Mouse (Mus musculus): ENCODE data around the gene Gmps. TPM values are rescaled to one million over a fixed set of nuclear protein-coding genes. Genes with fewer than 3 reads are reported as not detected.

Gene Gmps
- 10 to 100 TPM; 42.0 to 52.1 (median 46.1) TPM for total RNA-seq (2022)

DNA sequence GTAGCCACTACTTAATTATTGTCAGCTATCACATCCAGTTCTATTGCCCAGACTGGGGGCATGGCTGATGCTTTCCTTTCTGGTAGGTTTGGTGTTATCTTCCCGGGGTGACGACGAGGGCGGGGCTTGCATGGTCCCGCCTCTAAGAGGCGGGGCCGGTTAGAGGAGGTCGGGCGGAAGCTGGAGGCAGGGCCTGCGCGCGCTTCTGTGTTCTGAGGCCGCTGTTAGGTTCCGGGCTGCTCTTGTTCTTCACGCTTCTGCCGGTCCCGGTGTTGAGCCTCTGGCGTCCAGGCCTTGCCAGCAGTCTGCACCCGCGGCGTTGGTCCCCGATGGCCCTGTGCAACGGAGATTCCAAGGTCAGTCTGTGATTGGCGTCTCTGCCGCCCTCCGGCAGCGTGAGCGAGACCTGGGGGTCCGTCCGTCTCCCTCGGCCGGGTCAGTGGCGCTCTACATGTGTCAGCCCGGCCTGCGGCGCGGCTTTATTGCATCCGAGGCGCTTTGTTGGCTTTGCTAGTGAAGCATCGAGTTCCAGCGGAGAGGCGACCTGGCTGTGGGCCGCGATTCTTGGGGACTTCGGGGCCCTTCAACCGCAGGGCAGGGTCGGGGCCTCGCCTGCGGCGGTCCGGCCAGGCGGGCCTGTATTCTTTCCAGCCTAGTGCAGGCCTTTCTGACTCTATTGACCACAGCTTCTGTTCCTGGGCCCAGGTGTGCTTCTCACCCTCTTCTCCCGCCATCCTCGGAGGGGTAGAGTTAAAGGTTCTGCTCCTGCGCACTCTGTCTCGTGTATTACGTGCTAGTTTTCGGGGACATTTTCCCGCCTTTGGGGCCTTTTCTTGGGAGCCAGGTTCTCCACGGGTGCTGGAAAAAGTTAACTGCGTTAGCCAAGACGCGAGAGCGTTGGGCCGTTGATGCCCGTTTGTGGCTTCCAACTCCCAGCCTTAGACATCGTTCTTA is at the start of gene Gmps:
Gene Gmps (plus strand): TSS at position 152 of the 954 bp plus-strand sequence.
- peak; percentile 85 to 90 for DNase-seq (ENCODE audit: low spot score in 2 of 2)

DNA sequence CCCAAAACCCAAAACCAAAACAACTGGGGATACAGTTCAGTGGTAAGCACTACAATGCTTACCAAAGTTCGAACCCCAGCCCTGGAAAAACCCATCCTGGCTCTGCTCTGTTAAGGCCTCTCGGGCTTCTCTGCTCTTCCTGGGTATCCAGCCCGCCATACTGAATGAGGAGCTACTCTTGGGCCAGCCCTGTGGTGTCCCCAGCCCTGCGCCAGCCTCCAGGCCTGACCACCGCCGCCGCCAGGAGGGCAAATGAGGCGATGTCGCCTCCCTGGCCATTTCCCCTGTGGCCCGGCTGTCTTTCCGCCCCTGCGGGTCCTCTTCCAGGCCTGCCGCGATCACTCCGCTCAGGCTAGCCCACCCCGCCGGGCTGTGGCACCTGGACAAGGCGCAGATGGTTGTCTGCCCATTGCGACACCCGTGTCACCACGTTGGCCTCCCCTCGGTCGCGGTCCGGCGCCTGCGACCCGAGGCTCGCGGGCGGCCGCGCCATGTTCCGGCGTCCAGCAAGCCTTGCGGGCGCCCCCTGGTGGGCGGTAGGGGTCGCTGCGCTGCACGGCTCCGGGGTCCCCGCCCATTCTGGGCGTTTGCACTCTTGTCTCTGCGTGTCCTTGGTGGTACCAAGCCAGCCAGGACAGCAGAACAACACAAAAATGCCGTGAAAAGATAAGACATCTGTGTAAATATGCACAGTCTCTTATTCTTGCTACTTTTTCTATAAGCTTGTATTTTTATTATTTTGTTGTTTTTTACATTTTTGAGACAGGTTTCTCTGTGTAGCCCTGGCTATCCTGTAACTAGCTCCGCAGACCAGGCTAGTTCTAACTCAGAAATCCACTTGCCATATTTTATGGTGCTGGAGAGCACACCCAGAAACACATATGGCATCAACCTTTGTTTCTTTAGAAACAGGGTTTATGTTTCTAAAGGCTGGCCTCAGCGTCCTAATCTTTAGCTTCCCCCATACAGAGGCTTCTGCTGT is 46.7 kb upstream of the Gmps start, which contains the start of gene E130311K13Rik:
Gene E130311K13Rik (minus strand): TSS at position 595 of the 982 bp plus-strand sequence.
- peak; percentile 76 to 78 for DNase-seq (ENCODE audit: low spot score in 2 of 2)

DNA sequence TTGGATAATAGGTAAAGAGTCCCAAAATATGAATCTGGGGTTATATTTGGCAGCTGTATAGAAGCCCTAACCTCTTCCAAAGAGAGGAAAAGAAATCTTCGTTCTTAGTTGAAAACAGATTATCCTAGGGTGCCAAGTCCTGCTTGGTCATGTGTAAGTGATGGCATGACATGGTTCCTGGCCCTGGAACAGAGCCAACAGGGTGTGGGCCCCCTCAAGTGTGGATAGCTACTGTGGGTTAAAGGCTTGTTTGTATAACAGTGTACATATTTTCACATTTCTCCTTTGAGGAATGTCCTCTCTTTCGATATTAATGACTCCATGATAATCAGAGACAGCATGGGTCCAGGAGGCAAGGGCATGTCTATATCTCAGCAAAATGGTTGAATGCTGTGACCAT is 37.0 kb upstream of the Gmps start:
- no peak for DNase-seq (ENCODE audit: low spot score in 2 of 2)

DNA sequence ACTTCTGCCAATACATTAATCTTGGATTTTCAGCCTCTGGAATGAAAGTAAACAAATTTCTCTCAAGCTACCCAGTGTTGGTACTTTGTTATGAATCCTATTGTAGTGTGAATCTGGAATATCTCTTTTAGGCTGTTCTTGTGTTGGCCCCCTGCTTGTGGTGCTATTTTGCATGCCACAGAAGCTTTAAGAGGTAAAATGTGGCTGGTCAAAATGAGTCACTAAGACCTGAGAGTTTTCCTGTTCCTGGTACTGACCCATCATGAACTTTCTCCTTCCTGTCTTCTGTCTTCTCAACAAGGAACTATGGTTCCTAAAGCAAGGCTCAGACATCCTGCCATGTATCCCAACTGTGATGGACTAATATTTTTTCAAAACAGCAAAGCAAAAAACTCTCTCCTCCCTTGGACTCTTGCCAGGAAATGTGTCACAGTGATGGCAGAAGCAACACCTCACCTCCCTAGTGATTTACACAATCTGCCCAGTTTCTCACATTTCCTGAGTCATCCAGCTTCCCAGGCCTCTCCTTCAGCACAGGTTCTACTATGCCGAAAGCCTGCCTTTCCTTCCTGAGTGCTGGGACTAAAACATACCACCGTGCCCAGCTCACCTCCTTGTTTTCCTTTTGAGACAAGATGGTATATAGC is 34.6 kb upstream of the Gmps start:
- DNase-seq (ENCODE audit: low spot score in 2 of 2), result peak in 1 of 2 experiments; percentile 65

DNA sequence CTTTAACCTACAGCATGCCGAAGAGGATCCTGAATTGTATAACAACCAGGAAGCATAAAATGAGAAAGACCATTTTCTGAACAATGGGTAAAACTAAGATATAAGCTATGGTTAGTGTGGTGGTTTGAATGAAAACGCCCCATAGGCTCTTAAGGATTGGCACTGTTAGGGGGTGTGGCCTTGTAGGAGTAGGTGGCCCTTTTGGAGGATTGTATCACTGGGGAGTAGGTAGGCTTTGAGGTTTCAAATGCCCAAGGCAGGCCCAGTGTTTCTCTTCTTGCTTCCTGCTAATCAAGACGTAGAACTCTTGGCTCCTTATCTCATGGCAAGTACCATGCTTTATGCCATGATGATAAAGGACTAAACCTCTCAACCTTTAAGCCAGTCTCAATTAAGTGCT is 26.1 kb upstream of the Gmps start:
- no peak for DNase-seq (ENCODE audit: low spot score in 2 of 2)

DNA sequence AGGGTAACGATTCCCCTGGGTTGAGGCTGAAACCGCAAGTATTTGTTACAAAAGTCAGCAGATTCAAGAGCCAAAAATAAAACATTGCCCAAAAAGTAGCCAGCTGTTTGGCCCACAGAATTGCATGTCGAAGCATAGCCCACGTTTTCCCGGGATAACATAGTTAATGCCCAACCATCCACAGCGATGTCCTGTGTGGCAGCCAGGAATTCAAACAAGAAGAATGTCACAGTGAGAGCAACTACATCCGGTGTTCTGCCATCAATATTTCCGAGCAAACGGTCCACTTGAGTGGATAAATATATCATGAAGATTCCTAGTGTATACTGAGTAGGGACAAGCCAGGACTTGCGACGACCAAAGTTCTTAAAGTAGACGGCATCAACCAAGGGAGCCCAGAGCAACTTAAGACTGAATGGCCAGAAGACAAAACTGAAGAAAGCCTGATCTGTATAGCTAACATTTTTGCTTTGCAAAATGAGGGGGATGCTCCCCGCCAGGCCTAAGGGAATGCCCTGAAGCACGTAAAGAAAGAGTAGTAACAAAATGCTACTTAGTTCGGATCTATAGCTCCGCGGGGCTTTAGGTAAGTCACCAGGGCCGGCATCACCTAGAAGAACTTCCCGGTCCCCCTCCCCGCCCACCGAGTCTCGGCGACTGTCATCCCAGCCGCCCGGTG is 12.3 kb upstream of the Gmps start:
- DNase-seq (ENCODE audit: low spot score in 2 of 2), result no peak

DNA sequence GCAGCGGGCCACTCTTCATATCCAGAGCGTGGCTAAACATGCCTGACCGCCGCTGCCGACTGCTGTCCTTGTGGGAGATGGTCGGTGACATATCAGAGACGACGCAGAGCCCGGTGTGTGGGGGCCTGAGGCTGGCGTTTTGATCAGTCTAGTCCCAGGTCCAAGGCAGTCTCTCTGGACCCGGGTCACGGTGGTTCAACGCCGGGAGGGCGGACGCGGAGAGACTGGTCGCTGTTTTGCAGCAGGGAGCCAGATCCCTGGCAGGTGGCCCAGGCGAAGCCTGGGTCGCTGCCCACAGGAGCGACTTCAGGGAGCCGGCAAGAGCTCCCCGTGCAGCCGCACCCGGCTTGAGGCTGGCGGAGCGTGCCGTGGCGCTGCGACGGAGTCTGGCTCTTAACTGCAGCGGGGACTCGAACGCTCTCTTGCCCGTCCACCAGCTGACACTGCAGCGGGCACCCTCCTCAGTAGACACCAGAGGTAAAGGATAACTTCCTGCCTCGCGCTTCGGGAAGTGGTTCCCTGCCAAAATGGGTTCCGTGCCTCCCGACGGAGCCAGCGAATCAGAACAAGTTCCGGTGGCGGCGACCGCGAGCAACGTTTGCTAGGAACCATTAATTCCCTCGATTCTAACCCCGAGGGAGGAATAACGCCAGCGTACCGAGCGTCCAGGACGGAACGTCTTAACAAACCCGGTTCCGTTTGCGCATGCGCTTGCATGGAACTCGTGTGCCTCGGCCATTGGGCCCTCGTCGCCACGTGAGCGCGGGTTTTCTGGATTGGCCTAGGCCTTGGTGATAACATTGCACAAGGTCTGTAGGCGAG is 11.6 kb upstream of the Gmps start, which contains the start of gene Slc33a1:
Gene Slc33a1 (minus strand): TSS at position 669 of the 822 bp plus-strand sequence.
- peak; percentile 98 to 99 for DNase-seq (ENCODE audit: low spot score in 2 of 2)

DNA sequence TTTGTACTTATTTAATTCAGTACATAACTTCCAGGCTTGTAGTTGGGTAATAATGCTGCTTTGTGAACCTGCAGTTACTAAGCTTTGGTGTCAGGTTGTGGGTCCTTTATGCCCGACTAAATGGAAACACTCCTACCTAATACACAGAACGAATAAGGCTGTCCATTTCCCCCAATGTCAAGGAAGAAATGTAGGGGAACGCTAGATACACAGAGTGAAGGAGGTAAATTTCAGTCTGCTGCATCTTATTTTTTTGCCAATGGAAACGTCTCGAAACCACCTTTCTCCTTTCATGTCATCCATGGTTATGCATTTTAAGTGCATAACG is 11.0 kb upstream of the Gmps start:
- DNase-seq (ENCODE audit: low spot score in 2 of 2), result no peak

DNA sequence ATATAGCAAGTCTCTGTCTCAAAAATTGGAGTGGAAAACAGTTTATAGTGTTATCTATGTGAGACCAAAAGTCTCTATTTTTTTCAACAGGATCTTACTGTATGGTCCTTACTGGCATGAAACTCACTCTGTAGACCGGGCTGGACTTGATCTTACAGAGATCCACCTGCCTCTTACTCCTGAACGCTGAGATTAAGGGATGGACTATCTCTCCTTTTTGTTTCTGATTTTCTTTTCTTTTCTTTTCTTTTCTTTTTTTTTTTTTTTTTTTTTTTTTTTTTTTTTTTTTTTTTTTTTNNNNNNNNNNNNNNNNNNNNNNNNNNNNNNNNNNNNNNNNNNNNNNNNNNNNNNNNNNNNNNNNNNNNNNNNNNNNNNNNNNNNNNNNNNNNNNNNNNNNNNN is 10.0 kb upstream of the Gmps start:
- no peak for DNase-seq (ENCODE audit: low spot score in 2 of 2)

DNA sequence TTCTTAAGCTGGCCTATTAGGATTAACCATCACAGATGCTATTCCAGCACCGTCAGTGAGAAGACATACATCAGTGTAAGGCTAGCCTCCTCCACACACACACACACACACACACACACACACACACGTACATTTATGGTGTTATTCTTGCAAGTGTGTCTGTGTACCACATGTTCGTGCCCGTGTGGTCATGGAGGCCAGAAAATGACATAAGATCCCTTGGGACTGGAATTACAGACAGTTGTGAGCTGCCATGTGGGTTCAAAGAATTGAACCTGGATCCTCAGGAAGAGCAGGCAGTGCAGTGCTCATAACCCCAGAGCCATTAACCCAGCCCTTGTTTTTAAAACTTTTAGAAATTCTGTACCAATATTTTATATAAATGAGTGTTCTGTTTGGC is 2.0 kb downstream of the Gmps start:
- no peak for DNase-seq (ENCODE audit: low spot score in 2 of 2)

DNA sequence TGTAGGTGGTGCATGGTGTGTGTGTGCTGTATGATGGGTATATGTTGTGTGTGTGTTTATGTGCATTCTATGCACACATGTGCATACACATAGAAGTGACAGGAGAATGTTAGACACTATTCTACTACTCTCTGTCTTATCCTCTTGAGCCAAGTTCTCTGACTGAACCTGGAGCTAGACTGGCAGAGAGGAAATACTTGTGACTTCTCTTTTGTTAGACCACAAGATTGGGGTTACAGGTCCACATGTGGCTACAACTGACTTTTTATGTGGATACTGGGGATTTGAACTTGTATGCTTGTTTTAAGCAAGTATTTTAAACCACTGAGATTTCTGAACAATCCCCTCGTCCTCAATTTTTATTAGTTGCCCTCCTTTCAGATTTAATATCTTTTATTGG is 10.8 kb downstream of the Gmps start:
- DNase-seq (ENCODE audit: low spot score in 2 of 2), result no peak

DNA sequence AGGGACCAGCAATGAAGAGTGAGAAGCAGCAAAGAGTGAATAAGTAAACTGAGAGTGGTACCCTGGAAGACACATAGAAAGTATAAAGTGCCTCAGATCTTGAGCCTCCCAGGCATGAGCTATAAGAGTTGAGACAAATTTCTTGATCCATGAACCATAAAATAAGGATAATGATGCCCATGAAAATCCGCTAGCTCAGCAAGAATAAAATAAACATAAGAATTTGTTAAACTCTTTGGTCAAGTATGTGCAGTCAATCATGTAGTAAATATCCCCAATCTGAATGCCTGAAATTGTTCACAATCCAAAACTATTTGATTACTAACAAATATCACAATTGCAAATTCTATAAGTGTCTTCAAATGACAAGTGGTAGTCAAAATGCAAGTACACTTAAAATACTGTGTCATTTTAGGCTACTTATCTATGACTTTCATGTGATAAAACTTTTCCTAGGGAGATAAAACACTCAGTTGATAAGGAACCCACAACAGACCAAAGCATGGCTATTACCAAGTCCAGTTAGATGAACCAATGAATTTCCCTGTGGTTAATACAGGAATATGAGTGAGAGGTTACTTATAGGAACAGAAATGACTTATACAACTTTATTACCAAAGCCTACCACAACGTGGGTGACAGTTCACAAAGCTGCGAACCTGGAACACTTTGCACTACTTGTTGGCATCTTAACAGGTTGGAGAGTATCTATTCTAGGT is 13.0 kb downstream of the Gmps start:
- DNase-seq (ENCODE audit: low spot score in 2 of 2), result no peak

DNA sequence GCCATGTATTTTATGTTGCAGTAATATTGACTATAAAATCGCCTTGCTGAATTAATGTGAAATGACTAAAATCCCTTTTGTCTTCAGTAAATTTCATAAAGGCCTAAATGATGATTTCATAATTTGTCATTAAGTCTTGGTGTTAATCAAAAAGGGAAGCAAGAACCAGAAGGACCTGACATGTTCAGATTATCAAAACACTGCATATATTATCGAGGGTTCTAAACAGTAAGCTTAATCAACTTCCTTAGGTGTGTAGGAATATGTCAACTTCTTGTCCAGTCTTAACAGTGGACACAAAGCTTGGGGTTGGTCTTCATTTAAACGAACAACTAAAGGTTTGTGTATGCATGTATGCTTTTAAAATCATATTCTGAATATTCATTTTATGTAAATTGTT is 45.5 kb downstream of the Gmps start:
- DNase-seq (ENCODE audit: low spot score in 2 of 2), result no peak

DNA sequence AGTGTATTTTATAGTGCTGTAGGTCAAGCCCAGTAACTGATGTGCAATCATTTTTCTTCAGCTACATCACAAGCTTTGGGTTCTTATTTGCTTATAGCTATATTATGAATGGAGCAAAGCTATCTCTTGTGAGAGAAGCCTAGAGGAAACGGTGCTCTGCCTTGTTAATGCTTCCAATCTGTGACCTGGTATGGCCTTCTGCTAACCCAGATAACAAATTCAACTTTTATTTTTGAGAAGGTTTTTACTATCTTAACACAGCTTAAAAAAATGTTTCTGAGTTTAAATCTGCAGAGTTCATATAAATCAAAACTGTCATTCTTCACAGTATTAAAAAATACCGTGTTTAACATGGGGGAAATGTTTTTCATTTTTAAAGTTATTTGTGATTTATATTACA is 46.0 kb downstream of the Gmps start:
- no peak for DNase-seq (ENCODE audit: low spot score in 2 of 2)

DNA sequence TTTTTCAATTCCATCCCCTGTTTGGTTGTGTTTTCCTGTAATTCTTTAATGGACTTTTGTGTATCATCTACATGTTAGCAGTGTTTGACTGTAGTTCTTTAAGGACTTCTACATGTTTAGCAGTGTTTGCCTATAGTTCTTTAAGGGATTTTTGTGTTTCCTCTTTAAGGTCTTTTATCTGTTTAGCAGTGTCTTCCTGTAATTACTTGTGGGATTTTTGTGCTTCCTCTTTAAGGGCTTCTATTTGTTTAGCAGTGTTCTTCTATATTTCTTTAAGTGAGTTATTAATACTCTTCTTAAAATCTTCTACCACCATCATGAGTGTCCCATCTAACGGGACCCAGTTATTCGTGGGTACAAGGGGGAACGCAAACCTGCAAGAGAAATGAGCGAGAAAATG is 53.9 kb downstream of the Gmps start:
- DNase-seq (ENCODE audit: low spot score in 2 of 2), result no peak

DNA sequence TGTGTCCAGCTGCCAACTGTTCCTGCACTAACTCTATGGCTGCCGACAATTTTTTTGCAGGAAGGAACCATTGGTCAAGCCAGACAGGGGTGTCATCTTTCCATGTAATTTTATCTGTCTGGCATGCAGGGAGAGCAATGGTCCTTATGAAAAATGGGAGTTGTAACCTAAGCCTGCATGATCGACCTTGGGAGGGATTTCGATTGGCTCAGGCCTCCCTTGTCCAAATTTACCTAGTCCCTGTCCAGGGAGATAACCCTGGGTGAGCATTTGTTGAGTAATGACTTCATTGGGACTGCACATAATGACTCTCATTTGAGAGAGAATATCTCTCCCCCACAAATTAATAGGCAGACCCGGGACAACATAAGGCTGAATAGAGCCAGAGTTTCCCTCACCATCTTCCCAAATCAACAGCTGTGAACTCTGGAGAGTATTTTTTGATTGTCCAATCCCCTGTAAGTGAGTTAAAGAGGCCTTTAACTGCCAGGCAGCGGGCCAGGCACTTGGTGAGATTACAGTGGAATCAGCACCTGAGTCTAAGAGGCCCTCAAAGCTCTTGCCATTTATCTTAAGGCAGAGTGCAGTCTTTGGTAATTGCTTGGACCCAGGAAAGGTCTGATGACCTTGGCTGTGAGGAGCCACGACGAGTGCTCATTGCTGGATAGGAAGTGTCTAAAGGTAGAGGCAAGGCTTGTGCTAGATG is 62.4 kb downstream of the Gmps start:
- DNase-seq (ENCODE audit: low spot score in 2 of 2), result no peak

DNA sequence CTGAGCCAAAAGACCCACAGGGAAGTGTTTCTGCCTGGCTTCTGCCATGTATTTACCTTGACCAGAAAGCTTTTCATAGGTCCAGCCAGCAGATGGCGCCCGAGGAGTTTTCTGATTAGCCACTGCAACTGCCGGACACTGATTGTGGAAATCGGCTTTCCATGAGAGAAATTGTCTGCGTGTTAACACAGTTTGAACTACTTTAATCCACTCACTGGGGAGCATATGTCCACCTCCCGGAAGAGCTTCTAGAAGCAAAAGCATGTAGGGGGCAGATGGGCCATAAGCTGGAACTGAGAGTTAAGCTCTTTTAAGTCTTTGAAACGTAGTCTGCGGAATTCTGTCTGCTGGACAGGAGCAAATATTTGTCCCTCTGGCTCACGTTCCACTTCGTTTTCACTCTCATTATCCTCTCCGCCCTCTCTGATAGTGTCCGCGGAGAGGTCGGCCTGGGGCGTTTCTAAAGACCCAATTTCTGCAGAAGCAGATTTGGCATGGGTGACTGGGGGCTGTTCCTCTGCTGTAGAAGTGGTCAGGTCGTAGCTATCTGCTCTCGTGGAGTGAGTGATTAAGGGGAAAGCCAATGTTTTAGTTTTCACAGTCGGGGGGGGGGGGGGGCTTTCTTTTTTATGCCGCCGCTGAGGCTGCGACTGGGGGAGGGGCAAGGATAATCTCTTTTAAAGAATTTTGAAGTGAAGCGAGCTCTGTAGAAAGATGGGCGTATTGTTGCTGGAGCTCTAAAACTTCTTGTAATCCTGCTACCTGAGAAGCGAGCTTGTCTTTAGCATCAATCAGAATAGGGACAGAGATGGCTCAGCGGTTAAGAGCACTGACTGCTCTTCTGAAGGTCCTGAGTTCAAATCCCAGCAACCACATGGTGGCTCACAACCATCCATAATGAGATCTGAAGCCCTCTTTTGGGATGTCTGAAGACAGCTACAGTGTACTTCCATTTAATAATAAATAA is 64.2 kb downstream of the Gmps start:
- peak; percentile 64 to 84 for DNase-seq (ENCODE audit: low spot score in 2 of 2)

All from left cerebral cortex, adult 8-10 months (tissue).